Mouse (Mus musculus): Measurements from ENCODE around the gene Nms. TPM values are rescaled to one million over a fixed set of nuclear protein-coding genes. Genes with fewer than 3 reads are reported as not detected.

The Nms gene
- total RNA-seq (2014; rRNA removed) (1.2 TPM in 1 of 2 replicates, not detected in the other), polyA plus RNA-seq (2015; fragmentation: Nextera tagmentation; extraction: Ambion mirVana) (0.84 and 1.4 TPM in 2 replicates)

GRCm38 (mm10) chr1:38938849-38939248, at the start of gene Nms:
Gene Nms (plus strand): TSS chr1:38939149.
- TF ChIP-seq CTCF (IDR thresholded peaks at IDR 0.05; ENCODE audit: low read depth), result no peak
- H3K9me3 ChIP-seq (ENCODE audit: low read length), result no peaks in the 10 kb centered on the region
- DNase-seq (ENCODE audit: low spot score), result no peak

GRCm38 (mm10) chr1:38891444-38891843, 47.5 kb upstream of the Nms start:
- Histone ChIP-seq H3K4me3 (ENCODE audit: low read length) (no peak overlapping the region), H3K9me3 (ENCODE audit: low read length) (no peaks in the 10 kb centered on the region), H3K27me3 (ENCODE audit: insufficient read depth, low read length) (no peaks in the 10 kb centered on the region), H3K9ac (replicated peaks; ENCODE audit: low read length) (no peak overlapping the region), H3K4me1 (ENCODE audit: insufficient read depth, low read length) (peaks cover 8% of the 10 kb centered on the region), H3K27ac (no peak overlapping the region), H3K36me3 (ENCODE audit: insufficient read depth, low read length) (no peaks in the 10 kb centered on the region; the same call in 1 of the 2 replicates), H3K4me2 (ENCODE audit: low read depth, low read length) (no peak overlapping the region)
- ATAC-seq, result no peak
- 91% methylated on average over 5 of the region's 5 CpGs for WGBS
- TF ChIP-seq CTCF (IDR thresholded peaks at IDR 0.05; ENCODE audit: low read depth), result no peak
- no peak for DNase-seq (ENCODE audit: low spot score)

More at GRCm38 (mm10) chr1:38938849-38939248, at the start of gene Nms:
- ATAC-seq, result no peak
- no peak within 1 kb of the TSS for H3K9ac ChIP-seq (replicated peaks; ENCODE audit: low read length)
- no peak within 1 kb of the TSS for H3K4me3 ChIP-seq (ENCODE audit: low read length)
- 59% methylated on average over 6 of the region's 6 CpGs for WGBS
- H3K4me1 ChIP-seq (ENCODE audit: insufficient read depth, low read length), result no peaks in the 10 kb centered on the region
- no peak within 1 kb of the TSS for H3K27ac ChIP-seq
- H3K27me3 ChIP-seq (ENCODE audit: insufficient read depth, low read length), result no peaks in the 10 kb centered on the region
- H3K36me3 ChIP-seq (ENCODE audit: insufficient read depth, low read length), result no peaks in the 10 kb centered on the region
- H3K4me2 ChIP-seq (ENCODE audit: low read depth, low read length), result no peak within 1 kb of the TSS

GRCm38 (mm10) chr1:38893081-38893480, 45.9 kb upstream of the Nms start:
- DNase-seq (ENCODE audit: low spot score), result peak; percentile 30
- no peak overlapping the region for H3K4me2 ChIP-seq (ENCODE audit: low read depth, low read length)

GRCm38 (mm10) chr1:38897431-38898248, 41.3 kb upstream of the Nms start, which contains the start of gene Chst10:
Gene Chst10 (minus strand): TSS chr1:38898161.
- Histone ChIP-seq H3K27me3 (ENCODE audit: insufficient read depth, low read length) (no peaks in the 10 kb centered on the region), H3K4me1 (ENCODE audit: insufficient read depth, low read length) (peaks cover 8% of the 10 kb centered on the region), H3K27ac (peak within 1 kb of the TSS; percentile 90), H3K36me3 (ENCODE audit: insufficient read depth, low read length) (no peaks in the 10 kb centered on the region), H3K9me3 (ENCODE audit: low read length) (no peaks in the 10 kb centered on the region), H3K4me3 (ENCODE audit: low read length) (peak within 1 kb of the TSS; percentile 80), H3K4me2 (ENCODE audit: low read depth, low read length) (peak within 1 kb of the TSS; percentile 66), H3K9ac (replicated peaks; ENCODE audit: low read length) (peak within 1 kb of the TSS; percentile 76)
- under 1% methylated on average over 67 of the region's 67 CpGs for WGBS
- TF ChIP-seq CTCF (IDR thresholded peaks at IDR 0.05; ENCODE audit: low read depth), result no peak
- DNase-seq (ENCODE audit: low spot score) (peak; percentile 92), ATAC-seq (peak; percentile 91)

More at GRCm38 (mm10) chr1:38893081-38893480, 45.9 kb upstream of the Nms start:
- 31% methylated on average over 5 of the region's 5 CpGs for WGBS
- Histone ChIP-seq H3K4me1 (ENCODE audit: insufficient read depth, low read length) (peaks cover 8% of the 10 kb centered on the region), H3K27ac (peak overlapping the region; percentile 42; the same call in 1 of the 2 replicates), H3K4me3 (ENCODE audit: low read length) (no peak overlapping the region), H3K9me3 (ENCODE audit: low read length) (no peaks in the 10 kb centered on the region), H3K27me3 (ENCODE audit: insufficient read depth, low read length) (no peaks in the 10 kb centered on the region), H3K36me3 (ENCODE audit: insufficient read depth, low read length) (no peaks in the 10 kb centered on the region; the same call in 1 of the 2 replicates), H3K9ac (replicated peaks; ENCODE audit: low read length) (0 out of 2 replicates have a peak overlapping the region, but pooled peaks have one; percentile 10)
- no peak for ATAC-seq
- TF ChIP-seq CTCF (IDR thresholded peaks at IDR 0.05; ENCODE audit: low read depth), result no peak

GRCm38 (mm10) chr1:38902571-38902970, 36.4 kb upstream of the Nms start:
- no peak overlapping the region for H3K9ac ChIP-seq (replicated peaks; ENCODE audit: low read length)

GRCm38 (mm10) chr1:38903985-38904384, 35.0 kb upstream of the Nms start:
- Histone ChIP-seq H3K27ac (no peak overlapping the region), H3K4me1 (ENCODE audit: insufficient read depth, low read length) (no peaks in the 10 kb centered on the region), H3K4me2 (ENCODE audit: low read depth, low read length) (no peak overlapping the region), H3K36me3 (ENCODE audit: insufficient read depth, low read length) (no peaks in the 10 kb centered on the region), H3K9me3 (ENCODE audit: low read length) (no peaks in the 10 kb centered on the region), H3K9ac (replicated peaks; ENCODE audit: low read length) (no peak overlapping the region), H3K4me3 (ENCODE audit: low read length) (no peak overlapping the region), H3K27me3 (ENCODE audit: insufficient read depth, low read length) (no peaks in the 10 kb centered on the region)
- TF ChIP-seq CTCF (IDR thresholded peaks at IDR 0.05; ENCODE audit: low read depth), result no peak
- DNase-seq (ENCODE audit: low spot score), result no peak
- no peak for ATAC-seq
- WGBS, result 72% methylated on average over 2 of the region's 2 CpGs

More at GRCm38 (mm10) chr1:38902571-38902970, 36.4 kb upstream of the Nms start:
- ATAC-seq (no peak), DNase-seq (ENCODE audit: low spot score) (no peak)
- Histone ChIP-seq H3K4me2 (ENCODE audit: low read depth, low read length) (no peak overlapping the region), H3K9me3 (ENCODE audit: low read length) (no peaks in the 10 kb centered on the region), H3K4me3 (ENCODE audit: low read length) (no peak overlapping the region), H3K27ac (no peak overlapping the region), H3K4me1 (ENCODE audit: insufficient read depth, low read length) (no peaks in the 10 kb centered on the region), H3K36me3 (ENCODE audit: insufficient read depth, low read length) (no peaks in the 10 kb centered on the region), H3K27me3 (ENCODE audit: insufficient read depth, low read length) (no peaks in the 10 kb centered on the region)
- TF ChIP-seq CTCF (IDR thresholded peaks at IDR 0.05; ENCODE audit: low read depth), result no peak
- WGBS, result 73% methylated on average over 5 of the region's 5 CpGs
